Mouse (Mus musculus) hindlimb bud, embryonic 11.5 days (tissue): ENCODE data around the gene Uvrag.

Source experiments
- DNase-seq: peaks from one replicate; pipeline ENCODE4 v3.0.0-alpha.2; 2012; ENCODE audit warnings: low read depth, low spot score; ENCODE audit errors: extremely low spot score

Gene Uvrag

GRCm38 (mm10) chr7:98861002-98861401, 279.9 kb downstream of the Uvrag start:
- DNase-seq, result no peak

GRCm38 (mm10) chr7:98857094-98857493, 283.8 kb downstream of the Uvrag start:
- no peak for DNase-seq

- no peak for DNase-seq
These were observed 284.8 kb downstream of the Uvrag start for GRCm38 (mm10) chr7:98856128-98856527.

- no peak for DNase-seq
These were observed 285.6 kb downstream of the Uvrag start for GRCm38 (mm10) chr7:98855388-98855787.

- DNase-seq, result no peak
These were observed 287.1 kb downstream of the Uvrag start for GRCm38 (mm10) chr7:98853806-98854205.

- DNase-seq, result no peak
These were observed 287.8 kb downstream of the Uvrag start for GRCm38 (mm10) chr7:98852950-98853650.

GRCm38 (mm10) chr7:98851220-98851619, 289.7 kb downstream of the Uvrag start:
- no peak for DNase-seq

GRCm38 (mm10) chr7:98850388-98850787, 290.6 kb downstream of the Uvrag start:
- DNase-seq, result no peak

- no peak for DNase-seq
These were observed 291.9 kb downstream of the Uvrag start for GRCm38 (mm10) chr7:98848899-98849640.

GRCm38 (mm10) chr7:98843649-98844048, 297.3 kb downstream of the Uvrag start:
- DNase-seq, result no peak

- DNase-seq, result no peak
These were observed 297.9 kb downstream of the Uvrag start for GRCm38 (mm10) chr7:98842997-98843396.

GRCm38 (mm10) chr7:98841802-98842201, 299.1 kb downstream of the Uvrag start:
- DNase-seq, result no peak

GRCm38 (mm10) chr7:98840771-98841170, 300.2 kb downstream of the Uvrag start:
- no peak for DNase-seq

- DNase-seq, result no peak
These were observed 301.6 kb downstream of the Uvrag start for GRCm38 (mm10) chr7:98839312-98839711.

GRCm38 (mm10) chr7:98838729-98839141, 302.2 kb downstream of the Uvrag start:
- no peak for DNase-seq

GRCm38 (mm10) chr7:98837901-98838300, 303.0 kb downstream of the Uvrag start:
- no peak for DNase-seq

- no peak for DNase-seq
These were observed 304.3 kb downstream of the Uvrag start for GRCm38 (mm10) chr7:98836646-98837045.

- DNase-seq, result no peak
These were observed 305.2 kb downstream of the Uvrag start for GRCm38 (mm10) chr7:98835519-98836441.
